Mouse (Mus musculus) heart, embryonic 15.5 days (tissue): ENCODE results near the gene Tpi1. TPM values are rescaled to one million over a fixed set of nuclear protein-coding genes. Genes with fewer than 3 reads are reported as not detected.
A peak's percentile ranks its signal among the peaks of the same experiment; 100 is the strongest.

Source experiments
- ATAC-seq: fragments of 200-750 bp; cut with Nextera tagmentation; replicated peaks from 2 replicates; pipeline ENCODE4 v1.8.0; 2017; ENCODE audit warnings: low read depth, moderate TSS enrichment; ENCODE audit not compliant: insufficient number of reproducible peaks, insufficient read depth, low FRiP score
- H3K27ac ChIP-seq: fragments of 300-500 bp; sonication (generic); 2 replicates; pipeline ENCODE4 v1.5.1; 2015; ENCODE audit warnings: mild to moderate bottlenecking, inconsistent platforms
- H3K27me3 ChIP-seq: fragments of 300-500 bp; sonication (generic); 2 replicates; pipeline ENCODE4 v1.6.1; 2015; ENCODE audit warnings: inconsistent platforms
- H3K36me3 ChIP-seq: fragments of 300-500 bp; sonication (generic); 2 replicates; pipeline ENCODE4 v1.6.1; 2015; ENCODE audit warnings: mild to moderate bottlenecking, inconsistent platforms
- H3K4me1 ChIP-seq: fragments of 300-500 bp; sonication (generic); replicated peaks from 2 replicates; pipeline ENCODE4 v1.6.1; 2015; ENCODE audit warnings: inconsistent platforms
- H3K4me2 ChIP-seq: fragments of 300-500 bp; sonication (generic); 2 replicates; pipeline ENCODE4 v1.6.1; 2015; ENCODE audit warnings: inconsistent platforms, mild to moderate bottlenecking, moderate library complexity
- H3K4me3 ChIP-seq: fragments of 300-500 bp; sonication (generic); 2 replicates; pipeline ENCODE4 v1.5.1; 2015; ENCODE audit warnings: mild to moderate bottlenecking, inconsistent platforms
- H3K9ac ChIP-seq: fragments of 300-500 bp; sonication (generic); 2 replicates; pipeline ENCODE4 v1.6.1; 2015; ENCODE audit warnings: mild to moderate bottlenecking, inconsistent platforms
- H3K9me3 ChIP-seq: fragments of 300-500 bp; sonication (generic); replicated peaks from 2 replicates; pipeline ENCODE4 v1.6.1; 2016; ENCODE audit warnings: inconsistent platforms
- WGBS: fragments of 180-500 bp; shearing (Covaris S2); methylation state at CpG from one replicate; pipeline ENCODE4 v1.1.7; 2015; ENCODE audit warnings: mixed read lengths; 5-methylcytosine and 5-hydroxymethylcytosine counted together
- polyA plus RNA-seq: library from polyadenylated mRNA; unstranded; fragments of >200 nt; fragmentation: Nextera tagmentation; extraction: Ambion mirVana; gene quantifications from 2 replicates; pipeline ENCODE4 v1.2.1, GENCODE M21; 2015

The Tpi1 gene
- polyA plus RNA-seq, 1 experiment from 2014 or later: 1,352 TPM

- H3K36me3 ChIP-seq: no peaks in the 10 kb centered on the region
- WGBS: 79% methylated on average over 4 of the region's 4 CpGs
- no peak for ATAC-seq
- no peak overlapping the region for H3K27ac ChIP-seq
- no peaks in the 10 kb centered on the region for H3K27me3 ChIP-seq
- H3K9ac ChIP-seq: no peak overlapping the region
- no peak overlapping the region for H3K4me3 ChIP-seq
- no peaks in the 10 kb centered on the region for H3K9me3 ChIP-seq
- no peaks in the 10 kb centered on the region for H3K4me1 ChIP-seq
- no peak overlapping the region for H3K4me2 ChIP-seq
Measured at GRCm38 (mm10) chr6:124789519-124789918, 24.6 kb downstream of the Tpi1 start.

- no peak for ATAC-seq
- H3K4me1 ChIP-seq: peaks cover 1% of the 10 kb centered on the region
- H3K4me3 ChIP-seq: no peak overlapping the region
- H3K9me3 ChIP-seq: no peaks in the 10 kb centered on the region
- no peak overlapping the region for H3K27ac ChIP-seq
- no peaks in the 10 kb centered on the region for H3K27me3 ChIP-seq
- H3K36me3 ChIP-seq: no peaks in the 10 kb centered on the region
- H3K9ac ChIP-seq: no peak overlapping the region
- no peak overlapping the region for H3K4me2 ChIP-seq
- WGBS: 71% methylated on average over 10 of the region's 10 CpGs
Measured at GRCm38 (mm10) chr6:124787722-124788121, 26.4 kb downstream of the Tpi1 start.

DNA sequence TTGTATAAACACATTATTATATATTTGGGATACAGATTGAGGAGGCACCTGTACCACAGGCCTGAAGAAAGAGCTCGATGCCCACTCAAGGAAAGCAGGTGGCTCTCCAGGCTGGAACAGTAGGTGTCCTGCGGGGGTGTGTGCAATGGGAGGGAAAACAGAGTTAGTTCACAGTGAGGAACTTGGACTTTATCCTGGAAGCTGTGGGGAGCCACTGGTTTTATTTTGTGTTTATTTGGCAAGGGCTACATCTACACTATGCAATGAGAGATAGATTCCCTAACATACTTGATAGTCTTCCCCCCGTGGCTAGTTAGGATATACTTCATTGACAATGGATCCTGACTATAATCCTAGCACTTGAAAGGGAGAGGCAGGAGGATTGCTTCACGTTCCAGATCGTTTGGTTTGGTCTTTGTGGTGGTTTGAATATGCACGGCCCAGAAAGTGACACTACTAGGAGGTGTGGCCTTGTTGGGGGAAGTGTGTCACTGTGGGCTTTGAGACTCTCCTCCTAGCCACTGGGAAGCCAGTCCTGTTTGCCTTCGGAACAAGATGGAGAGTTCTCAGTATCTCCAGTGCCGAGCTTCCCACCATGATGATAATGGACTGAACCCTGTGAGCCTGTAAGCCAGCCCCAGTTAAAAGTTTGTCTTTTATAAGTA, 27.2 kb downstream of the Tpi1 start:
- 55% methylated on average over 8 of the region's 8 CpGs for WGBS
- ATAC-seq: no peak

GRCm38 (mm10) chr6:124782436-124782835, 31.7 kb downstream of the Tpi1 start:
- Histone ChIP-seq H3K4me1 (peaks cover 11% of the 10 kb centered on the region), H3K27ac (no peak overlapping the region), H3K9ac (no peak overlapping the region), H3K9me3 (no peaks in the 10 kb centered on the region), H3K36me3 (no peaks in the 10 kb centered on the region), H3K27me3 (peaks cover 8% of the 10 kb centered on the region; the same call in 1 of the 2 replicates), H3K4me2 (peak overlapping the region; percentile 47), H3K4me3 (peak overlapping the region; percentile 32)
- 22% methylated on average over 6 of the region's 6 CpGs for WGBS
- peak; percentile 39; the same call in 1 of the 2 replicates for ATAC-seq

More for the DNA sequence above, 27.2 kb downstream of the Tpi1 start:
- no peak overlapping the region for H3K9ac ChIP-seq
- H3K4me2 ChIP-seq: no peak overlapping the region
- no peaks in the 10 kb centered on the region for H3K27me3 ChIP-seq
- H3K27ac ChIP-seq: no peak overlapping the region
- H3K4me1 ChIP-seq: peaks cover 7% of the 10 kb centered on the region
- H3K9me3 ChIP-seq: no peaks in the 10 kb centered on the region
- H3K4me3 ChIP-seq: no peak overlapping the region
- no peaks in the 10 kb centered on the region for H3K36me3 ChIP-seq

GRCm38 (mm10) chr6:124780917-124781316, 33.2 kb downstream of the Tpi1 start:
- H3K27ac ChIP-seq: no peak overlapping the region
- no peak overlapping the region for H3K9ac ChIP-seq
- no peaks in the 10 kb centered on the region for H3K36me3 ChIP-seq
- H3K4me2 ChIP-seq: no peak overlapping the region
- H3K4me1 ChIP-seq: peaks cover 11% of the 10 kb centered on the region
- no peak overlapping the region for H3K4me3 ChIP-seq
- peaks cover 8% of the 10 kb centered on the region; the same call in 1 of the 2 replicates for H3K27me3 ChIP-seq
- H3K9me3 ChIP-seq: no peaks in the 10 kb centered on the region
- 85% methylated on average over 7 of the region's 7 CpGs for WGBS
- ATAC-seq: no peak

DNA sequence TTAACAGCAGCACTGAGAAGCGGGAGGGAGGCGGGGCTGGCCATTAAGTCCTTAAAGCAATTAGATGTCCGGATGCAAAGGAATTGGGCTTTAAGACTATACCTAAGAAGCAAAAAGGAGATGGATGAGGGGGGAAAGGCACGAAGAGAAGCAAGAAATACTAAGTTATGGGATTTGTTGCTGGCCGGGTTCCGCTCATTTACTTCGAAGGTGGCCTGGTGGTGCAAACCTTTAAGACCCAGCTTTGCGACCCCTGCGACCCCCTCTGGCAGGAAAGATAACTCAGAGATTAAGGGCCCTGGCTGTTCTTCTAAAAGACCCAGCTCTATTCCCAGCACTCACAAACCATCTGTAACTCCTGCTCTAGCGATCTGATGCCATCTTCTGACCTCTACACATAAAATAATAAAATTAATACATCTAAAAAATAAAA, 34.1 kb downstream of the Tpi1 start:
- Histone ChIP-seq H3K36me3 (no peaks in the 10 kb centered on the region), H3K9ac (no peak overlapping the region), H3K4me2 (peak overlapping the region; percentile 69), H3K9me3 (no peaks in the 10 kb centered on the region), H3K4me3 (peak overlapping the region; percentile 46), H3K27ac (no peak overlapping the region), H3K4me1 (peaks cover 11% of the 10 kb centered on the region), H3K27me3 (peaks cover 8% of the 10 kb centered on the region; the same call in 1 of the 2 replicates)
- no peak for ATAC-seq
- WGBS: 6% methylated on average over 10 of the region's 10 CpGs

DNA sequence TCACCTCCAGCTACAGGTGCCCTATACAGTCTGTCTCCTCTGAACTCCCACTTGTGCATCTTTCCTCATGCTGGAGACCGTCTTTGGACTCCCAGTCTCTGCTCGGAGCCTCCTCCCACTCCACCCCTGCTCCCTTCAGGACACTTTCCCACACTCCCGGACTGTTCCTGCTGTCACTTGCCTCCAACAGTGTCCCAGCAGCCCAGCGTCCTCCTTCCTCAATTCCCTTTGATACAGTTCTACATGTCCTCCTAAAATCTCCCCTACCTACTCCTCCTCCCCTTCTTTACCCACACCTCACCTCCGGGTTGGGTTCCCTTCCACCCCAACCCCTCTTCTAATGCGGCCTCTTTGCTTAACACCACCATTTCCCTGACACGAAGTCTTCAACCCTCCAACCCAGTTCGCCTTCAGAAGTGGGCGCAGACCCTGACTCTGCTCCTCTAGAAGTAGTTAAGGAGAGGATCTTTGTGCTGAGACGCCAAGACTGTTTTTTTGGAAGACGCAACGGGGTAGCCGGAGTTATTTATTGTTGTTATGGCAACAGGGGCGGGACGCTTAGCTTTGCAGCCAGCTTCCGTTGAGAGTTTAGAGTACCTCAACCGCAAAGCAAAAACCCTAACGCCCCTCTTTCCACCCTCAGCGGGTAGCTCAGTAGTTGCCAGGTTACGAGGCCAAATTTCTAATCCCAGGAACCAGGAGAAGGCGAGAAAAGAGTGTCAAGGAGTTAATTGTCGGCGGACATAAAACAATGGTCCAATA, 34.7 kb downstream of the Tpi1 start, which contains the start of gene Lrrc23:
TSS of gene Lrrc23 (minus strand) at position 506 of the 762 bp plus-strand sequence.
- ATAC-seq: no peak
- H3K36me3 ChIP-seq: no peaks in the 10 kb centered on the region
- H3K9ac ChIP-seq: no peak within 1 kb of the TSS
- WGBS: 1% methylated on average over 23 of the region's 23 CpGs
- H3K27ac ChIP-seq: no peak within 1 kb of the TSS
- H3K9me3 ChIP-seq: no peaks in the 10 kb centered on the region
- peak within 1 kb of the TSS; percentile 46 for H3K4me3 ChIP-seq
- H3K27me3 ChIP-seq: peaks cover 8% of the 10 kb centered on the region; the same call in 1 of the 2 replicates
- H3K4me2 ChIP-seq: peak within 1 kb of the TSS; percentile 69
- H3K4me1 ChIP-seq: peaks cover 11% of the 10 kb centered on the region

- Histone ChIP-seq H3K4me3 (no peak overlapping the region), H3K36me3 (no peaks in the 10 kb centered on the region), H3K4me1 (peaks cover 28% of the 10 kb centered on the region), H3K9me3 (no peaks in the 10 kb centered on the region), H3K9ac (no peak overlapping the region), H3K27me3 (peaks cover 11% of the 10 kb centered on the region; the same call in 1 of the 2 replicates), H3K4me2 (no peak overlapping the region), H3K27ac (no peak overlapping the region)
- 82% methylated on average over 15 of the region's 15 CpGs for WGBS
- ATAC-seq: no peak
Measured at GRCm38 (mm10) chr6:124770511-124770910, 43.6 kb downstream of the Tpi1 start.

DNA sequence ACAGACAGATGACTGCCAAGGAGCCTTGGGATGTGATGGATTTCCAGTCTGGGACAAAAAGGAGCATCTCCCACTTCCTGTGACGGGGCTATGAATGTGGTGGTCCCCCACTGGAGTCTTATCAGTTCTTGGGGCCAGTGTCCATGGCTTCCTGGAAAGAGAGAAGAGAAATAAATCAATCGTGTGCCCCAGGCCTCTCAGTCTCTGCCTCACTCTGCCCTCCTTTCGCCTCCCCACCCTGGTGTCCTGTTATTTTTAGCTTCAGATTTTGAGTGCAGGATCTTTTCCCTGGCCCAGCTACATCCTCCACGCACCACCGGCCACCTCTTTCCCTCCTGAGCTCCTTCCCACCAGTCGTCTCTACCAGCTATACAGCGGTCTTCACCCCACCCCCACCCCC, 44.1 kb downstream of the Tpi1 start:
- 27% methylated on average over 7 of the region's 7 CpGs for WGBS
- no peak for ATAC-seq
- Histone ChIP-seq H3K9me3 (no peaks in the 10 kb centered on the region), H3K9ac (peak overlapping the region; percentile 25), H3K27me3 (peaks cover 11% of the 10 kb centered on the region; the same call in 1 of the 2 replicates), H3K4me1 (peaks cover 28% of the 10 kb centered on the region), H3K4me3 (peak overlapping the region; percentile 55), H3K36me3 (no peaks in the 10 kb centered on the region), H3K4me2 (peak overlapping the region; percentile 94), H3K27ac (no peak overlapping the region)

DNA sequence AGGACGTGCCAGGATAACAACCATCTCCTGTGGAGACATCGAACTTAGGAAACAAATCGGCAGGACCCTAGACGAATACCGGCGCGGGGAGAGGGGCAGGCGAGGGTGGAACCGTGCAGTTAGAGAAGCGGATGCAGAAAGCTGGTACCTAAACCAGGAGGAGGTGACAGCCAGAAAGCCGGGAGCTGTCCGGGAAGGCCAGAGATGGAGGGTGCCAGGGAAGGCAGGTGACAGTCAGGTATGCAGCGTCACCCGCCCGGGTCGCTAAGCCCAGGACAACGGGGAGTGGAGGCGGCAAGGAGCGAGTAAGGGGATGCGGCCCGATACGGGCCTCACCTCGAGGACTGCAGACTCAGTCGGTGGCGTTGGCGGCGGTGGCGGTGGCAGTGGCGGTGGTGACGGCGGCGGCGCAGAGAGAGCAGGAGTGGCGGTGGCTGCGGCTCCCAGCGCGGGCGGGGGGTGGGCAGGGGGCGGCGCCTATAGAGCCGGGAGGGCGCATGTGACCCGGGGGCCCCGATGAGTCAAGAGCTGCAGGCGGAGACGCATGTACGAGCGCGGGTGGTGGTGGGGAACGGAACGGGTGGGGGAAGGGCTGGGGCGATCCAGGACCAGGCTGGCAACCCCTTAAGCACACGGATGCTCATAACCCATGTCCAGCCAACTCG, 44.9 kb downstream of the Tpi1 start, which contains the start of gene Eno2:
TSS of gene Eno2 (minus strand) at position 573 of the 665 bp plus-strand sequence.
- peaks cover 28% of the 10 kb centered on the region for H3K4me1 ChIP-seq
- H3K36me3 ChIP-seq: no peaks in the 10 kb centered on the region
- peak within 1 kb of the TSS; percentile 94 for H3K4me2 ChIP-seq
- WGBS: under 1% methylated on average over 49 of the region's 54 CpGs
- H3K9me3 ChIP-seq: no peaks in the 10 kb centered on the region
- H3K27ac ChIP-seq: no peak within 1 kb of the TSS
- H3K9ac ChIP-seq: peak within 1 kb of the TSS; percentile 25
- peaks cover 11% of the 10 kb centered on the region; the same call in 1 of the 2 replicates for H3K27me3 ChIP-seq
- peak within 1 kb of the TSS; percentile 55 for H3K4me3 ChIP-seq
- ATAC-seq: peak; percentile 79

DNA sequence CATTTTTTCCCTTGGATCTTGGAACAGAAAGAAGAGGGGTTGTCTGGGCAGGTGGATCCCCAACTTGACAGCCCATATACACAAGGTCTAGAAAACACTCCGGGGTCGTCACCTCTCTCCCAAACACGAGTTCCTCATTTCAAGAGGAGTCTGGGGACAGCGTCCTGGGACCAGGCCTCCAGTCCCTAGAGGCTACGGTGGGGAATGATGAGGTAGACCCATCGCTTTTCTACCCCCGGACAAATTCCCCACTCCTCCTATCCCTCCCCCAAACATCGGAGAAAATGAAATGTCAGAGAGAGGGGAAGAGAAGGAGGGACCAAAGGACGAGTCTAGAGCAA, 45.4 kb downstream of the Tpi1 start:
- Histone ChIP-seq H3K4me2 (peak overlapping the region; percentile 94), H3K27ac (no peak overlapping the region), H3K36me3 (no peaks in the 10 kb centered on the region), H3K9me3 (no peaks in the 10 kb centered on the region), H3K4me1 (peaks cover 28% of the 10 kb centered on the region), H3K27me3 (peaks cover 11% of the 10 kb centered on the region; the same call in 1 of the 2 replicates), H3K9ac (peak overlapping the region; percentile 25; the same call in 1 of the 2 replicates), H3K4me3 (peak overlapping the region; percentile 55)
- no peak for ATAC-seq
- 8% methylated on average over 9 of the region's 9 CpGs for WGBS
